Mouse (Mus musculus) MEL (cell line): ENCODE data around the gene AU040320. TPM values are rescaled to one million over a fixed set of nuclear protein-coding genes. Genes with fewer than 3 reads are reported as not detected.

ENCODE experiments used
- DNase-seq: peaks from one replicate; pipeline ENCODE4 v3.0.0; 2011; ENCODE audit warnings: low read depth, low spot score
- H3K27ac ChIP-seq: 2 replicates; pipeline ENCODE4 v1.5.1; 2012; ENCODE audit warnings: low read depth, mild to moderate bottlenecking, control low read depth, low read length, moderate library complexity; ENCODE audit not compliant: control insufficient read depth
- H3K27me3 ChIP-seq, 2 experiments: fragments of 150-350 bp in 1 of 2; sonication (generic) in 1 of 2; 2 replicates each; pipeline ENCODE4 v1.6.1; 2012; ENCODE audit warnings: low read length in 2 of 2, mild to moderate bottlenecking in 2 of 2, improper control_type of control experiment in 1 of 2, moderate library complexity in 1 of 2; ENCODE audit not compliant: insufficient read depth in 2 of 2, control insufficient read depth in 1 of 2
- H3K36me3 ChIP-seq, 2 experiments: 2 replicates each; pipeline ENCODE4 v1.6.1; 2012 to 2014; ENCODE audit warnings: low read length in 2 of 2, improper control_type of control experiment in 1 of 2, inconsistent platforms in 1 of 2, mild to moderate bottlenecking in 1 of 2; ENCODE audit not compliant: insufficient read depth in 2 of 2, control insufficient read depth in 1 of 2
- H3K4me1 ChIP-seq, 2 experiments: fragments of 150-350 bp in 1 of 2; sonication (generic) in 1 of 2; 2 replicates each; pipeline ENCODE4 v1.6.1; 2012; ENCODE audit warnings: low read length in 2 of 2, improper control_type of control experiment in 1 of 2, mild to moderate bottlenecking in 1 of 2; ENCODE audit not compliant: insufficient read depth in 2 of 2, control insufficient read depth in 1 of 2
- H3K4me3 ChIP-seq, 2 experiments: fragments of 150-350 bp in 1 of 2; sonication (generic) in 1 of 2; 2 replicates each; pipeline ENCODE4 v1.5.1; 2012; ENCODE audit warnings: low read depth in 2 of 2, low read length in 2 of 2, mild to moderate bottlenecking in 2 of 2, moderate library complexity in 2 of 2, control low read depth in 1 of 2, improper control_type of control experiment in 1 of 2; ENCODE audit not compliant: control insufficient read depth in 1 of 2, insufficient read depth in 1 of 2
- H3K79me2 ChIP-seq: 2 replicates; pipeline ENCODE4 v1.6.1; 2012; ENCODE audit warnings: mild to moderate bottlenecking, low read length, moderate library complexity; ENCODE audit not compliant: control insufficient read depth, poor library complexity, insufficient read depth
- H3K9ac ChIP-seq: 2 replicates; pipeline ENCODE4 v1.6.1; 2012; ENCODE audit warnings: low read depth, mild to moderate bottlenecking, control low read depth, low read length, moderate library complexity; ENCODE audit not compliant: control insufficient read depth, poor library complexity, severe bottlenecking
- H3K9me3 ChIP-seq: fragments of 150-350 bp; sonication (generic); replicated peaks from 2 replicates; pipeline ENCODE4 v1.6.1; 2012; ENCODE audit warnings: mild to moderate bottlenecking, low read length, improper control_type of control experiment, moderate library complexity; ENCODE audit not compliant: insufficient read depth
- CHD1 ChIP-seq: IDR thresholded peaks from 2 replicates; pipeline ENCODE4 v1.6.1; 2012; ENCODE audit warnings: low read depth, mild to moderate bottlenecking, inconsistent platforms, low read length, improper control_type of control experiment
- CTCF ChIP-seq, 3 experiments: IDR thresholded peaks in 2 of 3; conservative IDR thresholded peaks in 1 of 3; 2 replicates each; pipeline ENCODE4 v1.5.1; 2011 to 2012; ENCODE audit warnings: low read length in 3 of 3, low read depth in 2 of 3, mild to moderate bottlenecking in 2 of 3, improper control_type of control experiment in 1 of 3, inconsistent platforms in 1 of 3, mixed read lengths in 1 of 3, moderate library complexity in 1 of 3; ENCODE audit not compliant: control insufficient read depth in 1 of 3, insufficient read depth in 1 of 3, poor library complexity in 1 of 3, severe bottlenecking in 1 of 3
- E2F4 ChIP-seq: IDR thresholded peaks from 2 replicates; pipeline ENCODE4 v1.6.1; 2011; ENCODE audit warnings: low read depth, low read length, improper control_type of control experiment, borderline replicate concordance
- ELF1 ChIP-seq: IDR thresholded peaks from 2 replicates; pipeline ENCODE4 v1.6.1; 2014; ENCODE audit warnings: low read depth, mild to moderate bottlenecking, inconsistent platforms, low read length, improper control_type of control experiment, moderate library complexity
- EP300 ChIP-seq, 2 experiments: IDR thresholded peaks; 2 replicates each; pipeline ENCODE4 v1.6.1; 2011; ENCODE audit warnings: improper control_type of control experiment in 2 of 2, low read length in 2 of 2, low read depth in 1 of 2, mild to moderate bottlenecking in 1 of 2
- ETS1 ChIP-seq: IDR thresholded peaks from 2 replicates; pipeline ENCODE4 v1.6.1; 2012; ENCODE audit warnings: low read depth, mild to moderate bottlenecking, inconsistent platforms, low read length, improper control_type of control experiment, moderate library complexity
- KAT2A ChIP-seq: conservative IDR thresholded peaks from 2 replicates; pipeline ENCODE4 v1.6.1; 2012; ENCODE audit warnings: low read depth, low read length, improper control_type of control experiment, inconsistent platforms
- MAFK ChIP-seq: IDR thresholded peaks from 2 replicates; pipeline ENCODE4 v1.6.1; 2011; ENCODE audit warnings: low read depth, mild to moderate bottlenecking, low read length, improper control_type of control experiment, borderline replicate concordance
- MXI1 ChIP-seq: IDR thresholded peaks from 2 replicates; pipeline ENCODE4 v1.6.1; 2011; ENCODE audit warnings: mild to moderate bottlenecking, low read depth, low read length, improper control_type of control experiment
- MYB ChIP-seq: IDR thresholded peaks from 2 replicates; pipeline ENCODE4 v1.6.1; 2011; ENCODE audit warnings: mild to moderate bottlenecking, low read depth, low read length, improper control_type of control experiment
- NELFE ChIP-seq: IDR thresholded peaks from 2 replicates; pipeline ENCODE4 v1.6.1; 2011; ENCODE audit warnings: low read depth, low read length, improper control_type of control experiment
- NRF1 ChIP-seq: IDR thresholded peaks from 2 replicates; pipeline ENCODE4 v1.6.1; 2014; ENCODE audit warnings: low read depth, mild to moderate bottlenecking, inconsistent platforms, low read length, improper control_type of control experiment, moderate library complexity; ENCODE audit not compliant: poor library complexity, insufficient read depth, severe bottlenecking
- POLR2A ChIP-seq, 2 experiments: IDR thresholded peaks; 2 replicates each; pipeline ENCODE4 v1.6.1; 2011 to 2012; ENCODE audit warnings: low read length in 2 of 2, mild to moderate bottlenecking in 2 of 2, control low read depth in 1 of 2, improper control_type of control experiment in 1 of 2, low read depth in 1 of 2, moderate library complexity in 1 of 2; ENCODE audit not compliant: control insufficient read depth in 1 of 2, insufficient read depth in 1 of 2, poor library complexity in 1 of 2
- POLR2AphosphoS2 ChIP-seq: IDR thresholded peaks from 2 replicates; pipeline ENCODE4 v1.6.1; 2011; ENCODE audit warnings: low read length, improper control_type of control experiment
- RAD21 ChIP-seq: IDR thresholded peaks from 2 replicates; pipeline ENCODE4 v1.6.1; 2011; ENCODE audit warnings: mild to moderate bottlenecking, low read depth, low read length, improper control_type of control experiment
- RCOR1 ChIP-seq: IDR thresholded peaks from 2 replicates; pipeline ENCODE4 v1.6.1; 2012; ENCODE audit warnings: low read depth, mild to moderate bottlenecking, inconsistent platforms, low read length, improper control_type of control experiment
- SIN3A ChIP-seq: IDR thresholded peaks from 2 replicates; pipeline ENCODE4 v1.6.1; 2012; ENCODE audit warnings: low read length, improper control_type of control experiment, inconsistent platforms
- TCF12 ChIP-seq: IDR thresholded peaks from 2 replicates; pipeline ENCODE4 v1.6.1; 2014; ENCODE audit warnings: low read depth, mild to moderate bottlenecking, inconsistent platforms, low read length, improper control_type of control experiment, moderate library complexity
- UBTF ChIP-seq: IDR thresholded peaks from 2 replicates; pipeline ENCODE4 v1.6.1; 2012; ENCODE audit warnings: low read depth, mild to moderate bottlenecking, inconsistent platforms, low read length, improper control_type of control experiment, moderate library complexity, borderline replicate concordance; ENCODE audit not compliant: insufficient read depth
- USF1 ChIP-seq: IDR thresholded peaks from 2 replicates; pipeline ENCODE4 v1.6.1; 2014; ENCODE audit warnings: low read depth, mild to moderate bottlenecking, inconsistent platforms, low read length, improper control_type of control experiment, moderate library complexity
- USF2 ChIP-seq, 2 experiments: IDR thresholded peaks; 2 replicates each; pipeline ENCODE4 v1.6.1; 2011 to 2012; ENCODE audit warnings: improper control_type of control experiment in 2 of 2, low read length in 2 of 2, borderline replicate concordance in 1 of 2, inconsistent platforms in 1 of 2, low read depth in 1 of 2, mild to moderate bottlenecking in 1 of 2; ENCODE audit not compliant: insufficient read depth in 1 of 2
- ZMIZ1 ChIP-seq: IDR thresholded peaks from 2 replicates; pipeline ENCODE4 v1.6.1; 2012; ENCODE audit warnings: low read depth, mild to moderate bottlenecking, inconsistent platforms, low read length, improper control_type of control experiment, moderate library complexity
- ZNF384 ChIP-seq: IDR thresholded peaks from 2 replicates; pipeline ENCODE4 v1.6.1; 2012; ENCODE audit warnings: low read depth, mild to moderate bottlenecking, inconsistent platforms, low read length, improper control_type of control experiment
- polyA plus RNA-seq, 2 experiments: library from polyadenylated mRNA; stranded (reverse) in 1 of 2; unstranded in 1 of 2; fragments of >175 nt in 1 of 2; fragments of >200 nt in 1 of 2; gene quantifications; 2 replicates each; pipeline versions ENCODE4 v1.2.1 to v1.2.4; 2012; ENCODE audit warnings: low replicate concordance in 2 of 2, low read depth in 1 of 2; ENCODE audit not compliant: insufficient read length in 2 of 2, insufficient read depth in 1 of 2, missing spikeins in 1 of 2
- total RNA-seq: library from RNA; depleted of rRNA; stranded (reverse); fragments of 300-350 nt; gene quantifications from 2 replicates; pipeline ENCODE4 v1.2.3, GENCODE M21; 2012

Gene AU040320
- total and polyA plus RNA-seq, 3 experiments: 10.2 to 17.1 TPM; not detected in 1

GRCm38 (mm10) chr4:126749553-126749952 is 3.8 kb upstream of the AU040320 start:
- peaks cover 0 to 7% of the 10 kb centered on the region in 2 experiments; a peak in 2 of 4 replicates for H3K4me1 ChIP-seq
- no peaks in the 10 kb centered on the region for H3K9me3 ChIP-seq
- peaks cover 14% of the 10 kb centered on the region for H3K79me2 ChIP-seq
- no peak overlapping the region for H3K9ac ChIP-seq
- H3K4me3 ChIP-seq: no peak overlapping the region
- H3K27me3 ChIP-seq: no peaks in the 10 kb centered on the region
- TF ChIP-seq POLR2AphosphoS2: no peak
- no peak for TF ChIP-seq EP300 (IDR thresholded peaks at IDR 0.05; ENCODE audit: low read depth in 1 of 2, low read length in 2 of 2)
- TF ChIP-seq ZNF384: no peak
- no peak for TF ChIP-seq RAD21
- TF ChIP-seq USF2 (IDR thresholded peaks at IDR 0.05; ENCODE audit: borderline replicate concordance in 1 of 2, insufficient read depth in 1 of 2, low read depth in 1 of 2, low read length in 2 of 2): no peak
- TF ChIP-seq TCF12: no peak
- TF ChIP-seq UBTF: no peak
- no peak for TF ChIP-seq MYB
- no peak for TF ChIP-seq CHD1
- TF ChIP-seq POLR2A (IDR thresholded peaks at IDR 0.05; ENCODE audit: control insufficient read depth in 1 of 2, insufficient read depth in 1 of 2, low read depth in 1 of 2, low read length in 2 of 2, poor library complexity in 1 of 2): no peak
- TF ChIP-seq RCOR1: no peak
- TF ChIP-seq MAFK: no peak
- TF ChIP-seq SIN3A: no peak
- TF ChIP-seq USF1: no peak
- TF ChIP-seq MXI1: no peak
- TF ChIP-seq ETS1: no peak
- no peak for DNase-seq
- H3K27ac ChIP-seq: no peak overlapping the region
- peaks cover 0 to 6% of the 10 kb centered on the region in 2 experiments; a peak in 2 of 4 replicates for H3K36me3 ChIP-seq

GRCm38 (mm10) chr4:126750046-126750683 is 3.2 kb upstream of the AU040320 start:
- Histone ChIP-seq H3K27me3 (no peaks in the 10 kb centered on the region), H3K79me2 (peaks cover 14% of the 10 kb centered on the region), H3K4me3 (no peak overlapping the region), H3K4me1 (peaks cover 0 to 7% of the 10 kb centered on the region in 2 experiments; a peak in 2 of 4 replicates), H3K27ac (no peak overlapping the region), H3K9me3 (no peaks in the 10 kb centered on the region), H3K9ac (no peak overlapping the region), H3K36me3 (peaks cover 0 to 6% of the 10 kb centered on the region in 2 experiments; a peak in 2 of 4 replicates)
- no peak for DNase-seq
- TF ChIP-seq TCF12 (no peak), RAD21 (no peak), POLR2AphosphoS2 (no peak), ZMIZ1 (no peak), NRF1 (no peak), CHD1 (no peak), E2F4 (no peak), RCOR1 (no peak), KAT2A (no peak), CTCF (IDR thresholded peaks at IDR 0.05 in 2 of 3, conservative IDR thresholded peaks at IDR 0.05 in 1 of 3; ENCODE audit: control insufficient read depth in 1 of 3, insufficient read depth in 1 of 3, low read depth in 2 of 3, low read length in 3 of 3, poor library complexity in 1 of 3, severe bottlenecking in 1 of 3) (no peak), NELFE (no peak), ELF1 (no peak), MYB (no peak)
